Mouse (Mus musculus) urinary bladder, postnatal 4 days (tissue): ENCODE data around the gene Rubcn.

Experiments used
- DNase-seq, 2 experiments: peaks; one replicate each; pipeline ENCODE4 v3.0.0; 2021 to 2022; ENCODE audit warnings: low spot score in 2 of 2

Gene Rubcn

DNA sequence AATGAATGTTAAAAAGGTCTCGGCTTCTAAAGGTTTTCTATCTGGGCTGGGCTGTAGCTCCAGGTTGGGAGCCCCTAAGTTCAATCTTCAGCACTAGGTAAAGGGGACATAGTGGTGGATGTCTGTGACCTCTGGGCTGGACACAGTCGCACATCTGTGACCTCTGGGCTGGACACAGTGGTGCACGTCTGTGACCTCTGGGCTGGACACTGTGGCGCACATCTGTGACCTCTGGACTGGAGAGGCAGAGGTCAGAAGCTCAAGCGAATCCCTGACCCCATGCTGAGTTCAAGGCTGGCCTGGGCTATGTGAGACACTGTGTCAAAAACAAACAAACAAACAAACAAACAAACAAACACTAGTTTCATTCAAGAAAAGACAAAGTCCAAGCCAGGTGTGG, 7.3 kb downstream of the Rubcn start:
- no peak for DNase-seq

DNA sequence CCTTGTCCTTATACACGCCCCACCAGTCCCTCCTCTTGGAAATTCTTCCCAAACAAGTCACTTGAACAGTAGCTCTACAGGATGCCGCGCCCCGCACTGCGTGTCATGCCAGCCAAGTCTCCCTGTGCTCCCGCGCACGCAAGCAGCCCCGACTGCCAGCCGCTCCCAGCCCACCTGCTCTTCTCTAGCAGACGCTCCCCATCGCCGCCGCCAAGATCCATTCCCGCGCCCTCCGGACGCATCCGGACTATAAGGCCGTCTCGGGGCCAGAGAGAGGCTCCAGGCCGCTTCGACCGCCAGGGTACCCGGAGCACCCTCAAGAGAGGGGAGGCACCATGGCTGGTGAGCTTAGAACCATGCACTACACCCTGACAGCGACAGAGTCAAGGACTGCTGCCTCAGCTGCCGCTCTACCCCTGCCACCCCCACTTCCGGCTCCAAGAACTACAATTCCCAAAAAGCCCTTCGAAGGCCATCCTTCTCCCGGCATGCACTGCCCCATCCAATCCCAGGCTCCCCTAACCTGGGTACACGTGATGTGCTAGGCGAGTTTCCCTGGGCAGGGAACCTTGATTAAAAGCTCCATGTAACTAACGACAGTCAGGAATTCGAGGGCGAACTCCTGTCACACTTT, 9.5 kb downstream of the Rubcn start:
- DNase-seq, result peak; percentile 83 to 86

DNA sequence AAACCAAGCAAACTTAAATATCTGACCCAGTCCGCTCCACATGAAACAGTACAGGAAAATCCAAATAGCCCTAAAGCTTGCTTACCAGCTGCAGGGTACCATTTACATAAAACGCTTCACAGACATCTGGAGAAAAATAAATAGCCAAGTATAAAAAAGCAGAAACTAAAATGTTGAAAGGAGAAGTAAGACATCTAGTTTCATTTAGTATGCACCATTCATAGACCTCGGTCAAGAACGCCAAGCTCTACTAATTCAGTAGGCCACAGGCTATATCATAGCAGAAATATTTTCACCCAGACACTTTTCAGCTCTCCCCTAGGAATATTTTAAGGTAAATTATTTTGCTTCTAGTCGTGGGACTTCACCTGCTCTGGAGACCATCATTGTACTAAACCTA, 10.9 kb downstream of the Rubcn start:
- DNase-seq, result no peak

DNA sequence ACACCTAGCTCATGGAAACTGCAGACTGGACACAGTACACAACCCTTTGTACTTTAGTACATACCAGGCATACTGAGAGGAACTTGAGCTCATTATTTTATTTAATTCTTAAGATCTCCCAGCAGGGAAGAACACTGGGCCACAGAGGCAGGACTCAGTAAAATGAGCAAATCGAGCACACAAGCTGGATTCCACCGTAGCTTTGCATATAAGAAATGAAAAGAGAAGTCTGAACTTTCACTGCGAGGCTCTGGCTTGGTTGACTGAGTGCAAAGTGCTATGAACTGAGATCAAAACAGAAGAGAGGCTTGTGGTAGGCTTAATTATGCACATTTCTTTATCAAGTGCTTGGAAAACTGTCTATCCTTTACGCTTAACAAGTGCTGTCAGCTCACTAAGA, 12.2 kb downstream of the Rubcn start:
- DNase-seq, result no peak

DNA sequence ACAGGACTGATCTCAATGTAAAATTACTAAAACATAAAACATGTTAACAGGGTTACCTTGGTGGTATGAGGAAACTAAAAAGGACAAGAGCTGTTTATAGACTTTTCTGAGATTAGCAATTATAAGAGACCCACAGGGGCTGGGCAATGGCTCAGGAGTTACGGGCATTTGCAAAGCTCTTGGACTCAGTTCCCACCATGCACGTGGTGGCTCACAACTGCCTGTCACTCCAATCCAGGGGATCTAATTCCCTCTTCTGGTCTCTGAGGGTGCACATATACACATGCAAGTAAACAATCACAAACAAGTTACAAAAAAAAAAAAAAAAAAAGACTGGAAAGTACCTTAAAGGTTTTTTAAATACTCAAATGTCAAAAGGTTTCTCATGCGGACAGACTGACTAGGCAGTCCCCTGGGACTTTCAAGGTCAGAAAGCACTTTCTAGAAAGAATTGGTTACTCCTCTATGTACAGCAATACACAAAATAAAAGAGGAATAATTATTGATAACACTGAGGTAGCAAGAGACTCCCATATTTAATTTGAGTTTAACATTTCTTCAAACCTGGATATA, 15.7 kb downstream of the Rubcn start:
- no peak for DNase-seq

DNA sequence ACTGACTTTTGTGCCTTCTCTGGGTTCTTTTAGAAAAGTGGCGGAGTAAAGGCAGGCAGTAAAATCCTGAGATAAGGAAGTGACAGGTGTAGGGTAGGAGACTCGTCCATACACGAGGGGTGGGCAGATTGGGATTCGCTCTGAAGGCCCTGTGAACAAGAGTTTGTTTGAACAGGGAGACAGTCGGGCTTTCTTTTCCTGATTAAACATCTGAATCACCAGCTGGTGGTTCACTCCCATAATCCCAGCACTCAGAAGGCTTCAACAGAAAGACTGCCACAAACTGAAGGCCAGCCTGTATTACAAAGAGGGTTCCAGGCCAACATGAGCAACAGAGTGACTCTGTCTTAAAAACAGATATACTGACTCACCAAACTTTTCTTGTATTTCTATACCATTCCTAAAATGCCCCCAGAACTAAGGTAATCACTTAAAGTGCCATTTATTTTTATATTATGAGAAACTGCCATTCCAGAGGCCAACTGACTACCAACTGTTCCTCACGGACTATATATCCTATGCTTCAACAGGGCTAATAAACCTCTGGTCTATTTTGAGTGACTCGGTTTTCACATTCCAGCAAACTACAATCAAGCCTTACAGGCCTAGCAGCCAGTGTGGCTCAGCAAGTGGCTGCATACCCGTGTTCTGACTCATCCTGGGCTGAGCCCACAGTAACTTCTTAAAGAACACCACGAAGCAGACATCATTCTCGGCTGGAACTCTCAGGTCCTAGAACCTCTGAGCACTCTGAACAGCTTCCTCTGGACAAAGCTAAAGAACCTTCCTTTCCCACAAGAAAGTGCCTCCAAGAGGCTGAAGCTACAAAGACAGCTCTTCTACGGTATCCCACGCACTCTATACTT, 18.6 kb downstream of the Rubcn start:
- DNase-seq, result peak in 1 of 2 experiments; percentile 47

DNA sequence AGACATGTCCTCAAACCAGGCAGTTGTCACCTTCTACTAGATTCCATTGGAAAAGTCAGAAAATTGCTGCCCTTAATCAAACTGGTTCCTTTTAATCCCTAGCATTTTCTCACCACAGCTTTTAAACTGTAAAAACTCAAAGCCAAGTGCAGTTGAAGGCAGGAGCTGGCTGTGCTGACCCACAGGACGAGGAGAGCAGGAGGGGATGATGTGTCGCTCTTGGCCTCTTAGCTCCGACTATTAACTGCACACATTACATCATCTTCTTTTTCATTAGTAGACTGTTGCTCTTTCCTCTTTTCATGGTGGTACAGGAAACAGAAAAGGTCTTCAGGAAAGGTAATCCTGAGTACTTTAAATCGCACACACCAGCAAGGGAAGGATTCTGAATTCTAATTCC, 19.2 kb downstream of the Rubcn start:
- no peak for DNase-seq

DNA sequence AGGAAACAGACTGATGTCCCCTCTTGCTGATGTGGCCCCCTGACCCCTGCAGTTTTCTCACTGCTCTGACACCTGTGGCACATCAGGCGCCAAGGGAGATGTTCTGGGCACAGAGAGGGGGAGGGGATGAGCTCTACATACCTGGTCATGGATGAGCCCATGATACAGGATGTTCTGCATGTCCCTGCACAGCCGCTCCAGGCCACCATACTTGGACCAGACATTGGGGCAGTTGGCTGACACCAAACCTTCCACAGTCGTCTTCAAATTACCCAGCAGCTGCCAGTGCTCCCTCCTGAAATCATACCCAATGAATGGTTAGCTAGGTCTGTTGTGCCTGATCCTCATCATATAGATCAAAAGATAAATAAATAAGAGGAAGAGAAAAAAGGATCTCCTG, 20.8 kb downstream of the Rubcn start:
- DNase-seq, result no peak

DNA sequence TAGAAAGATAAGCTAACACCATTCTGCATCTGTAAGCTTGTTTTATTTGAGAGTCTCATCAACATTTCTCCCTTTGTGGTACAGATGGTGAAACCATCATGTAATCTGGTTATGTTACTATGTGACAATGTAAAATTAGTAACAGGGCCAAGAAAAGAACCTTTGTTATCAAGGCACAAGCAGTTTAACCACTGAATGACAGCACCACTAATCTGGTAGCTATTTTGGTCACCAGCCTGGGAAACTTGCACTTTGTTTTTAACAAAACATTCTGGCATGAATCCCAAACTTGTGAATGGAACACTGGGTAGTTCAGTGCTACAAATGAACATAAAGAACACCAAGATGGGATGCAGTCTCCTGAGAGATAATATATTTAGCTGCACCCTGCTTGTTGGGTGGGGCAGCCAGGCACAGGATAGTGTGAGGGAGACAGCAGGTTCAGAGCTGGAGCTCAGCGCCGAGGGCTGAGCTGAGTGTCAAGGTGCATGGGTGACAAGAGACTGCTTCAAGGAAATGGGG, 23.5 kb downstream of the Rubcn start:
- no peak for DNase-seq

DNA sequence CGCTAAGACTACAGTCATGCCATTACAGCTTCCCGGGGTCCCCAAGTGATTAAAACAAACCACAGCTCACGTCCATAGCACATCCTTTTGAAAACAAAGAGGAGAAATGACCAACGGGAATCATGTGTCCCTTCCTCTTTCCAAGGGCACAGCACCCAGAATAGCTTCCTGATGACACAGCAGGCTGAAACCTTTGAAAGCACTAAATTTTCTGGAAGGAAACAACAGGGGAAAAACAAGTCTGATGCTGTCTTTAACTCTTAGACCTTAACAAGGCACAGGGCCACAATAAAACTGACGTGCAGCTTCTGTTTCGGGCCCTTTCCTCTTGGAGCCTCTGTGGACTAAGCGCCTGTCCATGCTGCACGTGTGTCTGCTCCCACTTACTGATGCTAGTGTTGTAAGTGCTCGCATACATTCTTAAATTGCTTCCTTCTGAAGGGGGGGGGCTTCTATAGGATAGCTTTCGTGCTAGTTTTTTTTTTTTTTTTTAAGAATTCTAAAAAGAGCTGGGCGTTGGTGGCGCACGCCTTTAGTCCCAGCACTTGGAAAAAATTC, 24.0 kb downstream of the Rubcn start:
- DNase-seq, result no peak

DNA sequence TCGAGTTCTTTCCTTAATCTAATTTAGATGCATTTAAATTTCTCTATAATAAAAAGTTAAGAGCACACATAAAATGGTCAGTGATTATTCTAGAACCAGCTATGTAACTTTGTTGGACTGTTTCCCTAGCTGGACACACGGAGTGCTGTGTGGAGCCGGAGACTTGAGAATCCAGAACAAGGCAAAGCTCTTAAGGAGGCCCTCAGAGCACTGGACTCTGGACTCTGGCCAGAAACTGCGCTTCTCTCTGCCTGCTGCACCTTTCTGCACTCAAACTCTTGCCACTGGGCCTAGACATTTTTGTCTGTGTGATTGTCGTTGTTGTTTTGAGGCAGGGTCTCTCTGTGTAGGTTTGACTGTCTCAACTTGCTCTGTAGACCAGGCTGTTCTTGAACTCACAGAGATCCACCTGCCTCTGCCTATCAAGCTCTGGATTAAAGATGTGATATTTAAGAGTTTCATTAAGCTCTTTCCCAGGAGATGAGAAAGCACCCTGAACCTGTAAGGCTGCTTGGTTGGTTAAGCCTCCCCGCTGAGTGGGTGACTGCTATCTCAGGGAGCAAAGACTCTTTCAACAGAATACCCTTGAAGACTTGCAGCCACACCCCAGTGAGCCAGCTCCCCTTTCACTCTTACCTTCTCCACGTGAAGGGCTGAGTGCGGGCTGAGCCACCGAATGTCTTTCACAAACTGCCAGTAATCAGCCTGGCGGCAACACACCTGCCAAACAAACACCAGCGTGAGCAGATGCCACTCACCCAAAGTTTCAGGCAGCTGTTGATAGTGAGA, 28.3 kb downstream of the Rubcn start:
- no peak for DNase-seq

DNA sequence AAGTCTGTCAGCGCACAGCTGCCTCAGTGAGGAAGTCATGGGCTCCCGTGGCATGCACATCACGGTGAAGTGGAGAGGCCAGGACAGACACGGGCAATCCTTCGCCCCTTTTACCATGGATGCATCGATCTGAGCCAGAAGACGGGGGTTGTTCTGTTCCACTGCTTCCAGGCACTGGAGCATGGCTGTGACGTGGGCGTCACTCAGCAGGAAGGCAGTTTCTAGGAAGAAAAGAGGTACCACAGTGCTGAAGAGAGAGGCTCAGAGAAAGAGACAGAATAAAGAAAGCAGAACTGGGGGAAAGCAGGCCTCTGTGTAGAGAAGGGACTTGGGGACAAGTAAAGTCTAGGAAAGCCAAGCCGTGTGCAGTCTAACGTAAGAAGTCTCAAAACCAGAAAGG, 30.5 kb downstream of the Rubcn start:
- no peak for DNase-seq

DNA sequence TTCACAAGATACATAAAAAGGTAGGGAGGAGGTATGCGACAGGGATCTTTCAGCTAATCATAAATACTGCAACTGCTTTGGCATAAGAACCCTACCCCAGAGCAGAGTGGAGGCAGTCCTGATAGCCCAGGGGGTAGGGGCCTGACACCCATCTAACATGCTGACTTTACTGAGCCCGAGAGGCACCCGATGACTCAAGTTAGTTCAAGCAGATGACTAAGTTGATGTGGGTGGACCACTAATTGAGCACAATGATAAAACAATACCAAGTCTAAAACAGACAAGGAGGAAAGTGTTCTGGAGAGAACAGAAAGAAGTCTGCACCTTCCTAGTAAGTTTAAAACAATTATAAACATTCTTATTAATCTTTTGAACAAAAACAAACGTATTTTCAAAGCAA, 46.1 kb downstream of the Rubcn start:
- no peak for DNase-seq

DNA sequence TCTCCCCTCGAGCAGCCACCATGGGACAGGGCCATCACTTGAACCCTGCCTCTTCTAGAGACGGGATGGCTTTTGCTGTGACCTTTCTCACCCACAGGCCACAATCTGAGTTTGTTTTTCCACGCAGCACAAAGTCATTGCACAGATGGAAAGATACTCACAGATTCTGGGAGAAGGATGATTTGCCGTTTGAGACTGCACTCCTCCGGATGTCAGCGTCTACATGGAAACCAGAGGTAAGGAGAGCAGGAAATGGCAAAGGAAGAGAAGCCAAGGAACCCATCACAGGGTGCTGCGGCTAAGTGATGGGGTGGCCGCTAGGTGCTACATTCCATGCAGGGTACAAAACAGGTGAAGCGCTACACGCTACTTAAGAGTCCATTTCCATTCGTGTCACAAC, 48.5 kb downstream of the Rubcn start:
- no peak for DNase-seq

DNA sequence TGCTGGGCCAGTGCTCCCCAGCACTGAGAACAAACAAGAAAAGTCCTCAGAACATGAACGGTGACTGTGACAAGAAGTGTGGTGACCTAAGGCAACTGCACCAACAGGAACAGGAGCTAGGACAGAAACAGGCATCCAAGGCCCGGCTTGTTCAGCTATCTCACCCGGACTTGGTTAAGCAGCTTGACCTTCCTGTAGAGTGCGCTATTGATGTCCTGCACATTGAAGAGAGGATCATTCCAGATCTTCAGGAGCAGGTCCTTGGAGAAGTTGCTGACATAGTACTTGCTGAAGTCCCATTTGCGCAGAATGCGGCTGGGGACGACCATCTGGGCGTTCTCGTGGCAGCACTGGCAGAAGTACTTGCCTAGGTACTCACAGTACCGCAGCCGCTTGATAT, 51.0 kb downstream of the Rubcn start:
- DNase-seq, result no peak

DNA sequence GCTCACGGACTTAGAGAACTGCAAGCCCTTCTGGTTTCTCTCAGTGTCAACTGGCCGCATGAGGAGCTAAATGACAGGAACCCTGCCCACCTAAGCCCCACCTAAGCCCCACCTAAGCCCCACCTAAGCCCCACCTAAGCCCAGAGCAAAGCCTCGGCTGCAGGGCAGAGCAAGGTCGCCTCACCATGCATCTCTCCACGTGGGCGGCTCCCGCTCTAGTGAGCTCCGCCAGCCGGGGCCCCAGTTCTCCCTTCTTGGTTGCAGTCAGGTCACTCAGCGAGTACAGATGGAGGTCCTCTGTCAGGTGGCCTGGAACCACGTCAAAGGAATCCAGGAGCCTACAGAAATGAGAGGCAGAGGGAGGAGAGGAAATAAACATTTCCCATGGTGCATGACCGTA, 52.2 kb downstream of the Rubcn start:
- no peak for DNase-seq

DNA sequence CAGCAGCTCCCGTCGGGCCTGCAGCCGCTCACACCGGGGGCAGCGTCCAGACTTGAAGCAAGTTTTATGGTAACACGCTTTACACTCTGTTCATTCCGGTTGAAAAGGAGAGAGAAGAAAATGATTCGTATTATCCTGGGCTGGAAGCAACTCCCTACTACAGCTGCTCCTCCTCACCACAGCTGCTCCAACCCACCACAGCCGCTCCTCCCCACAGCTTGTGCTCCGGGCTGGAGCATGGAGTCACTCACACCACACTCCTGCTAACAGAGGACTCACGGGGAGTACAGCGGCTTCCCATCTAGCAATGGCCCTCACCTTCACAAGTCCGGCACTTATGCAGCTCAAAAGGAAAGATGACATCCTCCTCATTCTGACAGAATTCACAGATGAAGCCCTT, 53.5 kb downstream of the Rubcn start:
- DNase-seq, result no peak

DNA sequence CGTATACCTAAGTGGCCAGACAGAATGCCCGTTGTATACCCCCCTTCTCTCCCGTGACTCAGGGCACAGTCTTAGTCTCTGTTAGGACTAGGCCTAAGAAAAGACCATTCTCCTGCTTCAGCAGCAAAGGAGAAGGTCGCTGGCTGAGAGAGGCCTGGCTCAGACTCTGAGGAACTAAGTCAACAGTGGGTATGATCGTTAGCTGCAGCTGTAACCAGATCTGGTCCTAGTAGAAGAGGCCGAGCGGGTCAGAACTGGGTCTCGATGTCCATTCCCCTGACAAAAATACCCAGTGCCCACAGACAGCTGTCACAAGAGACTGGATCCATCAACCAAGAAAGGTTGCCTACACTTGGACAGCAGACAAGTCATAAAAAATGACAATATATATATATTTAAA, 54.1 kb downstream of the Rubcn start:
- no peak for DNase-seq

DNA sequence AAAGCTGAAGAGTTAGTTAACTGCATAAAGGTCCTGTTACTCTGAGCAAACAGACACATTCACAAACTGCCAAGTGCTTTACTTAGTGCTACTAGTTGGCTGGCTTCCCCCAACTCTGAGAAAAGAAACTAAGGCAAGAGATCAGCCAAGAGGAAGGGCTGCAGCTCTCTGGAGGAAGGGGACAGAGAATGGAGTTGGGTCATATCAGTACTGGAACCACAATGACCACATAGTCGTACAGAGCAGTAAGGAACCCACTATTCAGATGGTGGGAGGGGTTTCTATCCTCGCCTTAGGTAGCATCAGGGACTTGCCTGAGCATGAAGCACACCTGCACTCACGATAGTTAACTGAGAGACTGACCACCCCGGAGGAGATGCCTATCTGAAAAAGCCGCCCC, 54.7 kb downstream of the Rubcn start:
- no peak for DNase-seq

DNA sequence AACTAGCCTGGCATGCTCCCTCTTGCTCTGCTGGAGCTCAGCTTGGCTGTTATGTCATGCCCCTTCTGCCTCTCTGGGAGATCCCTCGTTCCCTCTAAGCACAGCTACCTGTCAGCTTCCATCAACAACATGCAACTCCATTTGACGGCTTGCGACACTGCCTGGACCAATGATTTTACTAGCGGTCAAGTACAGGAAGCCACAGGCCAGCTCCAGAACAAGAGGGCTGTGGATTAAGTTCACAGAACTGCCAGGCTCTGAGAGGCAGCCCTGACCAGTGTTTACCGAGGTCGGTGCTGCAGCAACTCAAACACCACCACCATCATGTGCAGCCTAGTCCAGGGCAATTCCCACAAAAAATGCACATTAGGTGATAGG, 55.1 kb downstream of the Rubcn start:
- no peak for DNase-seq

DNA sequence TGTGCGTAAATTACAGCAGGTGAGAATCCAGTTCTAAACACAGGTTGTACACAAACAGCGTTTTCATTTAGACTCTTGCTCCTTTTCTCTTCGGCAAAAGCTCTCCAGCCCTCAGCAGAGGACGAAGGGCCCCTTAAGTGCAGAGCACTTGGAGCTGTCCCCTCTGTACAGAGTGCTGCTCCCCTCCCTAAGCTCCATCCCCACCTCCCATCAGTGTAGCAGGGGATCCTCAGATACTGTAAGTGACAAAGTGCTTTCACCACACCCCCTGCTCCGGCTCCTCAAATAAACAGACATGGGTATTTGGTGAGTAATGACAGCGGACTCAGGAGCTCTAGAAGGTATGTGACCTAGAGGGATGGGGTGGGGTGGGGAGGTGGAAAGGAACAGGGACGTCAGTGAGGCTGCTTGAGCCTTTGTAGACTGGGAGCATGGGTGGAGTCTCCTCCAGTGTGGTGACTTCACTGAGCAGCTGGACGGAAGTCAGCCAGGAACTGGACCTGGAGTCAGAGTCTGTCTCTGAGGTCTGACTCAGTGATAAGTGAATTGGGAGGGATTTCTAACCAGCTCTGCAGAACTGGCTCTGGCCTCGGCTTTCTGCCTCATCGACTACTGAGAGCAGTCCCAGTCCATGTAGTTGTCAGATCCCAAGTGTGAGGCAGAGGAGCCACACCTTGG, 55.7 kb downstream of the Rubcn start:
- peak; percentile 32 to 69 for DNase-seq
